Mouse (Mus musculus): ENCODE data around the gene Hdac4. TPM values are rescaled to one million over a fixed set of nuclear protein-coding genes. Genes with fewer than 3 reads are reported as not detected.

Gene Hdac4
- polyA plus RNA-seq, 1 experiment from 2014 or later, result 3.0 TPM

DNA sequence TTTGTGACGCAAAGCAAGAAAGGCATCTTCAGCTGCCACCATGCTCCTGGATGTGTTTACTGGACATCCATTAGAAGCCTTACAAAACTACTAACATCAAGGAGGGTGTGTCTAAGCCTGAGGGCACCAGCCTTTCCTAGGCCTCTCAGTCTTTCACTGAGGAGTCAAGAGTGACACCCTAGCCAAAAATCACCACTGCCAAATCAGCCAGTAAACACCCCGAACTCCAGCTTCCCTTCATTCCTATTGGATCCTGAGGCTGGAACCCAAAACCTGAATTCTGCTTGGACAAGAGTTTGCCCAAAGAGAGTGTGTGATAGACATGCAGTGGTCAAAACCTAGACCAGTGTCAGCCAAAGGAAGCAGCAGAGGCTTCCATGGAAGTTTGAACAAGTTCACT lies 87.5 kb downstream of the Hdac4 start:
- 86% methylated on average over 2 of the region's 2 CpGs for WGBS (ENCODE audit: insufficient replicate concordance)
- Histone ChIP-seq H3K9ac (replicated peaks) (no peak overlapping the region), H3K4me2 (ENCODE audit: low read depth, low read length) (no peak overlapping the region), H3K4me3 (ENCODE audit: low read depth, low read length) (no peak overlapping the region), H3K27ac (ENCODE audit: low read depth) (no peak overlapping the region), H3K9me3 (ENCODE audit: low read length) (no peaks in the 10 kb centered on the region), H3K4me1 (ENCODE audit: insufficient read depth) (peaks cover 3% of the 10 kb centered on the region), H3K27me3 (ENCODE audit: insufficient read depth, low read length) (no peaks in the 10 kb centered on the region), H3K36me3 (replicated peaks; ENCODE audit: insufficient read depth, low read length) (no peaks in the 10 kb centered on the region)
- ATAC-seq, result no peak
- DNase-seq, result no peak
- TF ChIP-seq EP300 (IDR thresholded peaks at IDR 0.05; ENCODE audit: low read depth) (no peak), CTCF (IDR thresholded peaks at IDR 0.05; ENCODE audit: low read depth) (no peak)

DNA sequence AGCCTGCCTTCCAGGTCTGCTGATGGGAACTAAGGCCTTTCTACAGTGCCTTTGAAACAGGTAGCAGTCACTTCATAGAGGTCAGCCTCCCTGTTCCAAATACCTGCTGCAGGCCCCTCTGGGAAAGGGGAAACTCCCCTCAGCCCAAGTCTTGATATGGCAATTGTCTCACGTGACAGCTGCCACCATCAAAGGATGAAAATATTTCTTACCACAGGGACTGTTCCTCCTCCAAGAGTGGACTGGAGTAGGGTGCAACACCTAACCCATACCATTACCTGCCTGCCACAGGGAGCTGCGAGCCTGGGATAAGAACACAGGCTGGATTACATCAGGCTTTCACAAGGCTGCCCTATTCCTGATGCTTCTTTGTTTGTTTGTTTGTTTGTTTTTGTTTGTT lies 88.0 kb downstream of the Hdac4 start:
- TF ChIP-seq EP300 (IDR thresholded peaks at IDR 0.05; ENCODE audit: low read depth) (no peak), CTCF (IDR thresholded peaks at IDR 0.05; ENCODE audit: low read depth) (no peak)
- DNase-seq (no peak), ATAC-seq (no peak)
- Histone ChIP-seq H3K4me3 (ENCODE audit: low read depth, low read length) (no peak overlapping the region), H3K36me3 (replicated peaks; ENCODE audit: insufficient read depth, low read length) (no peaks in the 10 kb centered on the region), H3K4me1 (ENCODE audit: insufficient read depth) (peaks cover 3% of the 10 kb centered on the region; the same call in 1 of the 2 replicates), H3K4me2 (ENCODE audit: low read depth, low read length) (no peak overlapping the region), H3K27ac (ENCODE audit: low read depth) (no peak overlapping the region), H3K9ac (replicated peaks) (no peak overlapping the region), H3K9me3 (ENCODE audit: low read length) (no peaks in the 10 kb centered on the region), H3K27me3 (ENCODE audit: insufficient read depth, low read length) (no peaks in the 10 kb centered on the region)
- 76% methylated on average over 2 of the region's 2 CpGs for WGBS (ENCODE audit: insufficient replicate concordance)

DNA sequence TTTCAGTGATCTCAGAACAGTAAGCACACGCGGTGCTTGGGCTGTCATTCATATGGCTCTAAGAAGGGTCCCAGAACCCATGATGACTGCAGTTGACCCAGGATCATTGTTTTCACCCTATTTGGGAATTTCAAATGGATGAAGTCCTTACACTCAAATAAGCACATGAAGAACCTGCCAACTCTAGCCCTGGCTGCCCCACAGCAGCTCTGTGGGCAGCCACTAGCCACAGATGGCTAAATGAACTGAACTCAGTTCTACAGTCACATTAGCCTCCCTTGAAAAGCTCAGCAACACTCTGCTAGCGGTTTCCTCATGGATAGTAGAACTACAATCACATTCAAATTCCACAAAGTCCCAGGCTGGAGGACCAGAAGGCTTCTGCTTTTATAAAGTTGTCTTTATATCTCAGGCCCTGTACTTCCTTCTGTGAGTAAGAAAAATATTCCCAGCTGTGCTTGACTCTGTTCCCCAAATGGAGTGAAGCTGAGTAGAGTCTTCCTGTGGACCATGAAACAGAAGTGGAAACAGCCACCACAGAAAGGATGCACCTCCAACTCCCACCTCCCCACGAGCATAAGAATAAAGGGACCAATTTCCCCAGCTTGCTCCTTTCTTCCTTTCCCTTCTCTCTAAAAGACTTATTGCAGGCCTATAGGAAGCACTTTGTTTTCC lies 88.9 kb downstream of the Hdac4 start:
- Histone ChIP-seq H3K4me2 (ENCODE audit: low read depth, low read length) (no peak overlapping the region), H3K9me3 (ENCODE audit: low read length) (no peaks in the 10 kb centered on the region), H3K4me1 (ENCODE audit: insufficient read depth) (peaks cover 3% of the 10 kb centered on the region; the same call in 1 of the 2 replicates), H3K27me3 (ENCODE audit: insufficient read depth, low read length) (no peaks in the 10 kb centered on the region), H3K4me3 (ENCODE audit: low read depth, low read length) (no peak overlapping the region), H3K27ac (ENCODE audit: low read depth) (no peak overlapping the region), H3K36me3 (replicated peaks; ENCODE audit: insufficient read depth, low read length) (no peaks in the 10 kb centered on the region), H3K9ac (replicated peaks) (no peak overlapping the region)
- ATAC-seq, result no peak
- no peak for DNase-seq
- WGBS (ENCODE audit: insufficient replicate concordance), result 65% methylated on average over 4 of the region's 4 CpGs
- TF ChIP-seq CTCF (IDR thresholded peaks at IDR 0.05; ENCODE audit: low read depth) (no peak), EP300 (IDR thresholded peaks at IDR 0.05; ENCODE audit: low read depth) (no peak)

DNA sequence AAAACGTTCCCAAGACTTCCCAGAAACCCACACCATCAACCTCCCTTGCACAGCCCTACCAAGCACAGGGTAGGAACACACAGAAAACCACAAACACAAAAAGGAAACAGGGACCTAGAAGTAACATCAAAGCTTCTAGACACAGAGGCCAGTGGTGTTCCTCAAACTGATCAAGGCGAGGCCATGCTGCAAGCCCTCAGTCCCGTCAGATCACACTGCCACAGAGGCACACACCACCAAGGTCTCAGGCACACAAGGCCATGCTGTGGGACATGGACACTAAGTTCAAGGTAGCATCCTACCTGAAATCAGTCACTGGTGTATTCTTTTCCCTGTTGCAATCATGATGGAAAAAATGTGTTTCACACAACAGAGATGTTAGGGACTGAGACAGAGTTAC lies 90.8 kb downstream of the Hdac4 start:
- Histone ChIP-seq H3K27me3 (ENCODE audit: insufficient read depth, low read length) (no peaks in the 10 kb centered on the region), H3K4me1 (ENCODE audit: insufficient read depth) (peaks cover 6% of the 10 kb centered on the region), H3K27ac (ENCODE audit: low read depth) (no peak overlapping the region), H3K9me3 (ENCODE audit: low read length) (no peaks in the 10 kb centered on the region), H3K4me2 (ENCODE audit: low read depth, low read length) (no peak overlapping the region), H3K9ac (replicated peaks) (no peak overlapping the region), H3K36me3 (replicated peaks; ENCODE audit: insufficient read depth, low read length) (no peaks in the 10 kb centered on the region), H3K4me3 (ENCODE audit: low read depth, low read length) (no peak overlapping the region)
- TF ChIP-seq CTCF (IDR thresholded peaks at IDR 0.05; ENCODE audit: low read depth) (no peak), EP300 (IDR thresholded peaks at IDR 0.05; ENCODE audit: low read depth) (no peak)
- WGBS (ENCODE audit: insufficient replicate concordance), result 41% methylated on average over 3 of the region's 3 CpGs
- DNase-seq, result no peak
- no peak for ATAC-seq

DNA sequence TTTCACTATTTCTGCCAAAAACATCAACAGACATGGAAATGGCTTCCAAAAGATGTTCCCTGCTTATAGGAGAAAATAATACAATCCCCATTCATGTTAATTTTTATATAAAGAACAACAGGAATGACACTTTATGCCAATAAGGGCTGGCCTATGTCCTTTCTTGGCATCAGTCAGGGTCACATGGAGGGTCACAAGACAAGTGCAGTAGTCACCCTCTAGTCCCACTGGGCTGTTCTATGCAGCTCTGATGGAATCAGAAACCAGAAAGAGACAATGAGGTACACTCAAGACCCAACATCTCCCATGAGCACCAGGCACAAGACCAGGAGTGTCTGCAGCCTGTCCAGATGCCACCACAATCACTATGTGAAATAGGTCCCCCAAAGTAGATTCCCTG lies 91.5 kb downstream of the Hdac4 start:
- no peak for ATAC-seq
- Histone ChIP-seq H3K9ac (replicated peaks) (no peak overlapping the region), H3K36me3 (replicated peaks; ENCODE audit: insufficient read depth, low read length) (no peaks in the 10 kb centered on the region), H3K27me3 (ENCODE audit: insufficient read depth, low read length) (no peaks in the 10 kb centered on the region), H3K27ac (ENCODE audit: low read depth) (no peak overlapping the region), H3K4me1 (ENCODE audit: insufficient read depth) (peaks cover 10% of the 10 kb centered on the region), H3K4me3 (ENCODE audit: low read depth, low read length) (no peak overlapping the region), H3K4me2 (ENCODE audit: low read depth, low read length) (no peak overlapping the region), H3K9me3 (ENCODE audit: low read length) (no peaks in the 10 kb centered on the region)
- TF ChIP-seq EP300 (IDR thresholded peaks at IDR 0.05; ENCODE audit: low read depth), result no peak
- TF ChIP-seq CTCF (IDR thresholded peaks at IDR 0.05; ENCODE audit: low read depth), result no peak
- no peak for DNase-seq

DNA sequence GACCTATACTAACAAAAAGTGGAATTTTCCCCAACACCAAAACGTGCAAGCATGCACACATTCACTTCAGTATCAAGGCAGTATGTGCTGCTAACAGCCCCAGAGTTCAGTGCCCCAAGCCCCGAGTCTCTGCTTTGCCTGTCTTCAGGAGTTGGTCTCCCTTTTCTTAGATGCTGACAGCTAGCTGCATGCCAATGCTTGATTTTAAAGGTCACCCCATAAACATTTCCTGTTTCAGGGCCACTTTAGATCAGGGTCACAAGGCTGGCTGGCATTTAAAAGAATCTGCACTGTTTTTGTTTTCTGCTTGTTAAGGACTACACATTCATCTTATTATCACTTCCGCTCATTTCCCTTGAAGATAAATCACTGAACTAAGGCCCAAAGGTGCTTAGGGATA lies 92.1 kb downstream of the Hdac4 start:
- H3K9me3 ChIP-seq (ENCODE audit: low read length), result no peaks in the 10 kb centered on the region
- no peak overlapping the region for H3K9ac ChIP-seq (replicated peaks)
- no peak for DNase-seq
- no peak overlapping the region for H3K4me2 ChIP-seq (ENCODE audit: low read depth, low read length)
- H3K4me1 ChIP-seq (ENCODE audit: insufficient read depth), result peaks cover 10% of the 10 kb centered on the region
- H3K27me3 ChIP-seq (ENCODE audit: insufficient read depth, low read length), result no peaks in the 10 kb centered on the region
- no peaks in the 10 kb centered on the region for H3K36me3 ChIP-seq (replicated peaks; ENCODE audit: insufficient read depth, low read length)
- H3K27ac ChIP-seq (ENCODE audit: low read depth), result no peak overlapping the region
- TF ChIP-seq CTCF (IDR thresholded peaks at IDR 0.05; ENCODE audit: low read depth), result no peak
- no peak for TF ChIP-seq EP300 (IDR thresholded peaks at IDR 0.05; ENCODE audit: low read depth)
- 66% methylated on average over 3 of the region's 3 CpGs for WGBS (ENCODE audit: insufficient replicate concordance)
- no peak overlapping the region for H3K4me3 ChIP-seq (ENCODE audit: low read depth, low read length)
- no peak for ATAC-seq

DNA sequence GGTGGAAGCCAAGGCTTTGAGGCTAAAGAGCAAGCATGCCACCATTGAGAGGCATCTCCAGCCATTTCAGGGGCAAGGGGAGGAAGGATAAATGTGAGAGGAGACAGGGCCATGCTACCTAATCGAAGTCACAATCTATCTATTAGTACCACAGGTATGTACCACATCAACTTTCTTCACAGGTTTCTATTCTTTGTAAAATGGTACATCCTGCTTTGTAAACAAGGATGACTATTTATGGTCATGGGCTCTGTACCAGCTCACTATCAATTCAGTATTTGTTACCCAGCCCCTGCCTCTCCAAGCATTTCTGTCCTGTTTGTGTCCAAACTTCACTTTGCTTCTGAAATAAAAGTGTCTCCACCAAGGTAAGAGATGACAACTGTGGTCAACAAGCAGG lies 92.7 kb downstream of the Hdac4 start:
- Histone ChIP-seq H3K27me3 (ENCODE audit: insufficient read depth, low read length) (no peaks in the 10 kb centered on the region), H3K27ac (ENCODE audit: low read depth) (no peak overlapping the region), H3K9ac (replicated peaks) (no peak overlapping the region), H3K4me2 (ENCODE audit: low read depth, low read length) (no peak overlapping the region), H3K4me1 (ENCODE audit: insufficient read depth) (peaks cover 10% of the 10 kb centered on the region), H3K4me3 (ENCODE audit: low read depth, low read length) (no peak overlapping the region), H3K9me3 (ENCODE audit: low read length) (no peaks in the 10 kb centered on the region), H3K36me3 (replicated peaks; ENCODE audit: insufficient read depth, low read length) (no peaks in the 10 kb centered on the region)
- ATAC-seq (no peak), DNase-seq (no peak)
- TF ChIP-seq CTCF (IDR thresholded peaks at IDR 0.05; ENCODE audit: low read depth) (no peak), EP300 (IDR thresholded peaks at IDR 0.05; ENCODE audit: low read depth) (no peak)
- 77% methylated on average over 1 of the region's 1 CpGs for WGBS (ENCODE audit: insufficient replicate concordance)

Measured in liver, postnatal 0 days (tissue).